Mouse (Mus musculus) left cerebral cortex, adult 11 months (tissue): Measurements from ENCODE around the gene Myadm.
"Not testable (repeated sequence)": the region's sequence is repeated elsewhere in the genome, so short reads cannot be mapped to it uniquely, and the experiment has no call there.

Experiments used
- DNase-seq: peaks from one replicate; pipeline ENCODE4 v3.0.0; 2022; ENCODE audit warnings: low spot score

The Myadm gene

GRCm38 (mm10) chr7:3288976-3289970 is at the start of gene Myadm, which contains the start of gene Prkcg:
TSS of gene Myadm (plus strand) at chr7:3289080.
TSS of gene Prkcg (plus strand) at chr7:3289179.
- no peak for DNase-seq

GRCm38 (mm10) chr7:3239193-3239592 is 49.7 kb upstream of the Myadm start:
- no peak for DNase-seq

GRCm38 (mm10) chr7:3260701-3261100 is 28.2 kb upstream of the Myadm start:
- no peak for DNase-seq

GRCm38 (mm10) chr7:3261446-3261845 is 27.4 kb upstream of the Myadm start:
- no peak for DNase-seq

GRCm38 (mm10) chr7:3262789-3263188 is 26.1 kb upstream of the Myadm start:
- DNase-seq = no peak

GRCm38 (mm10) chr7:3264390-3265022 is 24.4 kb upstream of the Myadm start:
- no peak for DNase-seq

GRCm38 (mm10) chr7:3265311-3265710 is 23.6 kb upstream of the Myadm start:
- no peak for DNase-seq

- DNase-seq = no peak
Observed at GRCm38 (mm10) chr7:3267261-3267660, 21.6 kb upstream of the Myadm start.

GRCm38 (mm10) chr7:3267888-3268287 is 21.0 kb upstream of the Myadm start:
- no peak for DNase-seq

GRCm38 (mm10) chr7:3268291-3268690 is 20.6 kb upstream of the Myadm start:
- DNase-seq = no peak

- DNase-seq = no peak
Observed at GRCm38 (mm10) chr7:3272206-3272605, 16.7 kb upstream of the Myadm start.

- DNase-seq = no peak
Observed at GRCm38 (mm10) chr7:3275455-3276170, 13.3 kb upstream of the Myadm start.

- not testable (repeated sequence) for DNase-seq
Observed at GRCm38 (mm10) chr7:3276781-3277180, 12.1 kb upstream of the Myadm start.

GRCm38 (mm10) chr7:3280080-3280653 is 8.7 kb upstream of the Myadm start:
- no peak for DNase-seq

- DNase-seq = no peak
Observed at GRCm38 (mm10) chr7:3280654-3281153, 8.2 kb upstream of the Myadm start.

GRCm38 (mm10) chr7:3281741-3282140 is 7.1 kb upstream of the Myadm start:
- no peak for DNase-seq

- DNase-seq = no peak
Observed at GRCm38 (mm10) chr7:3283081-3283875, 5.6 kb upstream of the Myadm start.

- DNase-seq = no peak
Observed at GRCm38 (mm10) chr7:3284604-3285003, 4.3 kb upstream of the Myadm start.

- no peak for DNase-seq
Observed at GRCm38 (mm10) chr7:3286036-3286435, 2.8 kb upstream of the Myadm start.

- DNase-seq = no peak
Observed at GRCm38 (mm10) chr7:3287186-3287585, 1.7 kb upstream of the Myadm start.
